Mouse (Mus musculus) CH12.LX (cell line): ENCODE results near the gene Tbc1d7.

ENCODE experiments used
- CTCF ChIP-seq, 2 experiments: IDR thresholded peaks in 1 of 2; conservative IDR thresholded peaks in 1 of 2; 2 replicates each; pipeline ENCODE4 v1.5.1; 2011 to 2012; ENCODE audit warnings: low read depth in 2 of 2, low read length in 2 of 2, improper control_type of control experiment in 1 of 2, inconsistent platforms in 1 of 2, mild to moderate bottlenecking in 1 of 2, moderate library complexity in 1 of 2
- E2F4 ChIP-seq: IDR thresholded peaks from 2 replicates; pipeline ENCODE4 v1.6.1; 2011; ENCODE audit warnings: low read depth, low read length, improper control_type of control experiment; ENCODE audit not compliant: insufficient replicate concordance
- ELF1 ChIP-seq: IDR thresholded peaks from 2 replicates; pipeline ENCODE4 v1.6.1; 2014; ENCODE audit warnings: low read depth, mild to moderate bottlenecking, inconsistent platforms, low read length, improper control_type of control experiment
- EP300 ChIP-seq: IDR thresholded peaks from 2 replicates; pipeline ENCODE4 v1.6.1; 2011; ENCODE audit warnings: low read length, improper control_type of control experiment
- HCFC1 ChIP-seq: IDR thresholded peaks from 2 replicates; pipeline ENCODE4 v1.6.1; 2012; ENCODE audit warnings: low read depth, mild to moderate bottlenecking, inconsistent platforms, low read length, improper control_type of control experiment
- MAFK ChIP-seq: IDR thresholded peaks from 2 replicates; pipeline ENCODE4 v1.6.1; 2011; ENCODE audit warnings: low read length, improper control_type of control experiment; ENCODE audit not compliant: insufficient replicate concordance
- MEF2A ChIP-seq: IDR thresholded peaks from 2 replicates; pipeline ENCODE4 v1.6.1; 2014; ENCODE audit warnings: low read depth, mild to moderate bottlenecking, inconsistent platforms, low read length, improper control_type of control experiment, borderline replicate concordance
- NELFE ChIP-seq: IDR thresholded peaks from 2 replicates; pipeline ENCODE4 v1.6.1; 2011; ENCODE audit warnings: low read depth, low read length, improper control_type of control experiment
- POLR2A ChIP-seq: IDR thresholded peaks from 2 replicates; pipeline ENCODE4 v1.6.1; 2011; ENCODE audit warnings: low read depth, mild to moderate bottlenecking, improper control_type of control experiment, low read length
- POLR2AphosphoS2 ChIP-seq: IDR thresholded peaks from 2 replicates; pipeline ENCODE4 v1.6.1; 2011; ENCODE audit warnings: low read depth, low read length, improper control_type of control experiment
- UBTF ChIP-seq: IDR thresholded peaks from 2 replicates; pipeline ENCODE4 v1.6.1; 2012; ENCODE audit warnings: low read depth, mild to moderate bottlenecking, inconsistent platforms, low read length, improper control_type of control experiment, moderate library complexity

GRCm38 (mm10) chr13:43134468-43134867, 36.8 kb downstream of the Tbc1d7 start:
- TF ChIP-seq EP300 (no peak), CTCF (conservative IDR thresholded peaks at IDR 0.05 in 1 of 2, IDR thresholded peaks at IDR 0.05 in 1 of 2; ENCODE audit: low read depth in 2 of 2, low read length in 2 of 2) (no peak), POLR2AphosphoS2 (no peak), POLR2A (no peak), E2F4 (no peak), MEF2A (no peak), ELF1 (no peak), HCFC1 (no peak), UBTF (no peak), NELFE (no peak), MAFK (no peak)
